Mouse (Mus musculus): ENCODE data around the gene Tmem262. TPM values are rescaled to one million over a fixed set of nuclear protein-coding genes. Genes with fewer than 3 reads are reported as not detected.

Gene Tmem262
- polyA plus RNA-seq, 1 experiment from 2014 or later = not detected

GRCm38 (mm10) chr19:6118677-6119185 lies 38.9 kb downstream of the Tmem262 start:
- WGBS = 3% methylated on average over 8 of the region's 8 CpGs
- H3K27me3 ChIP-seq (ENCODE audit: low read depth, poor library complexity, severe bottlenecking) = no peaks in the 10 kb centered on the region
- peaks cover 40% of the 10 kb centered on the region for H3K4me1 ChIP-seq
- peak overlapping the region; percentile 94 for H3K4me3 ChIP-seq
- DNase-seq (ENCODE audit: low spot score) = no peak
- no peaks in the 10 kb centered on the region for H3K9me3 ChIP-seq (replicated peaks)
- peak overlapping the region; percentile 96 for H3K27ac ChIP-seq
- peaks cover 37% of the 10 kb centered on the region for H3K36me3 ChIP-seq

DNA sequence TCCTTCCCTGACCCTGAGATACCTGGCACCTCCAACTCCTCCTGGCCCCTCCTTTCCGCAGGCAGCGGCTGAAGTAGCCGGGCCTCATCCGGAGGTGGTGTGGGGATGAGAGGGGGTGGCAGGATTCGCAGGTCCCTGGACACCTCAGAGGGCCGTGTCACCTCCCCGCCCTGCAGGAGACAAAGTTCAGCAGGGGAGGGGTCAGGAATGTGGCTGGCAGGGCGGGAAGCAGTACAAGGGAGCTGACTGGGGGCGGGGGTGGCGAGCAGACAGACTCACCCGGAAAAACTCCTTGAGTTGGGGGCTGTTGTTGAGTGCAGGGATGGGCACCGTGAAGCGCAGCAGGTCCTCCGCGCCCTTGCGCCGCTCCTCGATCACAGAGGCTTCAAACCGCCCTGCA lies 41.9 kb downstream of the Tmem262 start:
- peaks cover 37% of the 10 kb centered on the region for H3K4me1 ChIP-seq
- H3K4me3 ChIP-seq = peak overlapping the region; percentile 17; the same call in 1 of the 2 replicates
- H3K27me3 ChIP-seq (ENCODE audit: low read depth, poor library complexity, severe bottlenecking) = no peaks in the 10 kb centered on the region
- H3K9me3 ChIP-seq (replicated peaks) = no peaks in the 10 kb centered on the region
- WGBS = 16% methylated on average over 19 of the region's 19 CpGs
- no peak for DNase-seq (ENCODE audit: low spot score)
- peak overlapping the region; percentile 47; the same call in 1 of the 2 replicates for H3K27ac ChIP-seq
- peaks cover 10% of the 10 kb centered on the region for H3K36me3 ChIP-seq

- Histone ChIP-seq H3K4me1 (peaks cover 30% of the 10 kb centered on the region), H3K9me3 (replicated peaks) (no peaks in the 10 kb centered on the region), H3K27me3 (ENCODE audit: low read depth, poor library complexity, severe bottlenecking) (no peaks in the 10 kb centered on the region), H3K27ac (no peak overlapping the region; the same call in 1 of the 2 replicates), H3K4me3 (no peak overlapping the region), H3K36me3 (0 out of 2 replicates have a peak, but pooled peaks cover 8% of the 10 kb centered on the region)
- DNase-seq (ENCODE audit: low spot score) = no peak
- 55% methylated on average over 8 of the region's 8 CpGs for WGBS
These were observed 43.5 kb downstream of the Tmem262 start for GRCm38 (mm10) chr19:6123330-6123729.

GRCm38 (mm10) chr19:6124898-6125297 lies 45.1 kb downstream of the Tmem262 start:
- H3K9me3 ChIP-seq (replicated peaks) = no peaks in the 10 kb centered on the region
- H3K4me1 ChIP-seq = peaks cover 20% of the 10 kb centered on the region
- H3K27ac ChIP-seq = no peak overlapping the region
- 0 out of 2 replicates have a peak, but pooled peaks cover 8% of the 10 kb centered on the region for H3K36me3 ChIP-seq
- no peaks in the 10 kb centered on the region for H3K27me3 ChIP-seq (ENCODE audit: low read depth, poor library complexity, severe bottlenecking)
- no peak for DNase-seq (ENCODE audit: low spot score)
- no peak overlapping the region for H3K4me3 ChIP-seq
- 80% methylated on average over 2 of the region's 2 CpGs for WGBS

- Histone ChIP-seq H3K4me3 (no peak overlapping the region), H3K9me3 (replicated peaks) (no peaks in the 10 kb centered on the region)
- 20% methylated on average over 4 of the region's 4 CpGs for WGBS
These were observed 46.5 kb downstream of the Tmem262 start for GRCm38 (mm10) chr19:6126289-6126688.

DNA sequence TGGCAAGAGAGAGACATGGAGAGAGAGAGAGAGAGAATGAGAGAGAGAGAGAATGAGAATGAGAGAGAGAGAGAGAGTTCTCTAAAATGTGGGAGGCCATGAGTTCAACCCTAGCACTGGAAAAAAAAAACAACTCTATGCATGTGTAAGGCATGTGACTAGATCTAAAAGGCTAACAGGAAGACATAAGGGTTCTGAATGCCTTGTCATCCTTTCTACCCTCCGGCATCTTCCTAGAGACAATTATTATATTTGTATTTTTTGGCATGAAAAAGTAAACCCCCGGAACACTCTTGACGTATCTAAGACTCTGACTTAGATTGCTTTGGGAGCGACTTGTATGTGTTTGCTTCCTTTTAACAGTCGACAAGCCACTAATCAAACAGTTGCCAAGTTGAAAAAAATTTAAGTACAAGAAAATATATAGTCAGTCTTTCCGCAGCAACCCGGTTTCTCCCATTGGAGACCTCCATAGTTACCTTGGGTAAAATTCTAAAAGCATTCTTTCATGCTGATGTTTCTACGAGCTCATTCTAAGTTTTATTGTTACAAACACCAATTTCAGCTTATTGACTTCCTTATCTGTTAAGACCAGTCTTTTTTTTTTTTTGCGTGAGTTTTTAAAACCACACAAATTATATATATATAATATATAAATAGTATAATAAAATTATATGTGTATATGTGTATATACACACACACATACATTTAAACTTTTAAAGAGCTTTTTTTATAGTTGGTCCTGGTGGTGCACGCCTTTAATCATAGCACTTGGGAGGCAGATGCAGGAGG lies 47.2 kb downstream of the Tmem262 start:
- Histone ChIP-seq H3K4me3 (peak overlapping the region; percentile 66), H3K27me3 (ENCODE audit: low read depth, poor library complexity, severe bottlenecking) (no peaks in the 10 kb centered on the region), H3K9me3 (replicated peaks) (no peaks in the 10 kb centered on the region), H3K27ac (peak overlapping the region; percentile 90), H3K36me3 (0 out of 2 replicates have a peak, but pooled peaks cover 3% of the 10 kb centered on the region), H3K4me1 (peaks cover 11% of the 10 kb centered on the region)
- 74% methylated on average over 10 of the region's 10 CpGs for WGBS
- DNase-seq (ENCODE audit: low spot score) = no peak

More at GRCm38 (mm10) chr19:6126289-6126688, 46.5 kb downstream of the Tmem262 start:
- peaks cover 18% of the 10 kb centered on the region for H3K4me1 ChIP-seq
- DNase-seq (ENCODE audit: low spot score) = peak; percentile 45
- H3K27ac ChIP-seq = no peak overlapping the region
- H3K36me3 ChIP-seq = 0 out of 2 replicates have a peak, but pooled peaks cover 5% of the 10 kb centered on the region
- H3K27me3 ChIP-seq (ENCODE audit: low read depth, poor library complexity, severe bottlenecking) = no peaks in the 10 kb centered on the region

DNA sequence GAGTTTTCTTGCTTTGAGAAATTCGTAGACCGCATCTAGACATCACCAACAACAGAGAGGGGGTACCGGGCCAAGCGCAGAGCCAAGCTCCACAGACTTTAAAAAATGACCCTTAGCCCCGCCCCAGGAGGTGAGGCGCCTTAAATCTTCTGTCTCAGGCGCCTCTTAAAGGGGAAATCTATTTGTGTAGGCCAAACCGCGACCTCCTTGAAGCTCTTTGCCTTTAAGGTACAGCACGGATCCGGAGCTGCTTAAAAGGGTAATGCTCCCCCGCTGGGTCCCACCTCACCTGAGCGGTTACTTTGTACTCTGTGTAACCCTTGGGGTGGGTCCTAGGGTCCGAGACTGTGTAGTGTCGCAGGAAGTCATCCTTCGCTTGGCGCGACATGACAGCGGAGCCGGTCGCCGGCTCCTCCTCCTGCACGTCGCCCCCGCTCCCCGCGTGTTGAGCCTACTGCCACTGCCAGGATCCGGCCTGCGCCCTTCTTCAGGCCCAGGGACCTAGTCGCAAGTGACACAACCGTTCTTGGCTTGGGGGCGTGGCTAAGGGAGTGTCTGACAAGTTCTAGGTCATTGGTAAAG lies 48.0 kb downstream of the Tmem262 start, which contains the start of gene Snx15:
Snx15 (minus strand) TSS at position 545 of the 582 bp plus-strand sequence.
- peak; percentile 92 for DNase-seq (ENCODE audit: low spot score)
- WGBS = under 1% methylated on average over 32 of the region's 32 CpGs
- H3K9me3 ChIP-seq (replicated peaks) = no peaks in the 10 kb centered on the region
- no peaks in the 10 kb centered on the region for H3K27me3 ChIP-seq (ENCODE audit: low read depth, poor library complexity, severe bottlenecking)
- peak within 1 kb of the TSS; percentile 66 for H3K4me3 ChIP-seq
- peak within 1 kb of the TSS; percentile 90 for H3K27ac ChIP-seq
- peaks cover 10% of the 10 kb centered on the region; the same call in 1 of the 2 replicates for H3K4me1 ChIP-seq
- H3K36me3 ChIP-seq = 0 out of 2 replicates have a peak, but pooled peaks cover 3% of the 10 kb centered on the region

Small RNA genes within 50 kb of the gene (microRNA-seq; reads per million reads assigned to microRNA genes)
- not detected for gene Mir6988

Other genes with a start within 250 kb of the Tmem262 start
- gene Frmd8, start 204.8 kb upstream of the Tmem262 start, polyA plus RNA-seq (2016; fragmentation: Nextera tagmentation; extraction: Ambion mirVana) = 43.5 and 48.7 TPM in 2 replicates
- 1.8 TPM in 2 replicates for gene Slc25a45, start 202.2 kb upstream of the Tmem262 start, polyA plus RNA-seq (2016; fragmentation: Nextera tagmentation; extraction: Ambion mirVana)
- 5.2 and 5.9 TPM in 2 replicates for gene Tigd3, start 185.9 kb upstream of the Tmem262 start, polyA plus RNA-seq (2016; fragmentation: Nextera tagmentation; extraction: Ambion mirVana)
- 223 and 240 TPM in 2 replicates for gene Dpf2, start 167.0 kb upstream of the Tmem262 start, polyA plus RNA-seq (2016; fragmentation: Nextera tagmentation; extraction: Ambion mirVana)
- 1.3 and 1.7 TPM in 2 replicates for gene Cdc42ep2, start 155.2 kb upstream of the Tmem262 start, polyA plus RNA-seq (2016; fragmentation: Nextera tagmentation; extraction: Ambion mirVana)
- gene Pola2, start 115.8 kb upstream of the Tmem262 start, polyA plus RNA-seq (2016; fragmentation: Nextera tagmentation; extraction: Ambion mirVana) = 125 and 130 TPM in 2 replicates
- gene Slc22a20, start 93.9 kb upstream of the Tmem262 start, polyA plus RNA-seq (2016; fragmentation: Nextera tagmentation; extraction: Ambion mirVana) = not detected in 2 replicates
- gene Capn1, start 64.1 kb upstream of the Tmem262 start, polyA plus RNA-seq (2016; fragmentation: Nextera tagmentation; extraction: Ambion mirVana) = 2.0 and 2.4 TPM in 2 replicates
- gene Syvn1, start 33.5 kb upstream of the Tmem262 start, polyA plus RNA-seq (2016; fragmentation: Nextera tagmentation; extraction: Ambion mirVana) = 36.9 and 38.6 TPM in 2 replicates
- gene Mrpl49, start 22.2 kb upstream of the Tmem262 start, polyA plus RNA-seq (2016; fragmentation: Nextera tagmentation; extraction: Ambion mirVana) = 90.3 and 91.4 TPM in 2 replicates
- gene Fau, start 22.2 kb upstream of the Tmem262 start, polyA plus RNA-seq (2016; fragmentation: Nextera tagmentation; extraction: Ambion mirVana) = 820 and 955 TPM in 2 replicates
- gene Znhit2, start 18.8 kb upstream of the Tmem262 start, polyA plus RNA-seq (2016; fragmentation: Nextera tagmentation; extraction: Ambion mirVana) = 35.2 and 36.1 TPM in 2 replicates
- 24.4 and 28.8 TPM in 2 replicates for gene Tm7sf2, start 11.7 kb upstream of the Tmem262 start, polyA plus RNA-seq (2016; fragmentation: Nextera tagmentation; extraction: Ambion mirVana)
- 62.1 and 75.7 TPM in 2 replicates for gene Vps51, start 2.8 kb upstream of the Tmem262 start, polyA plus RNA-seq (2016; fragmentation: Nextera tagmentation; extraction: Ambion mirVana)
- 1.3 and 1.6 TPM in 2 replicates for gene Gm28374, start 2.2 kb downstream of the Tmem262 start, polyA plus RNA-seq (2016; fragmentation: Nextera tagmentation; extraction: Ambion mirVana)
- gene Zfpl1, start 4.9 kb downstream of the Tmem262 start, polyA plus RNA-seq (2016; fragmentation: Nextera tagmentation; extraction: Ambion mirVana) = 74.3 and 85.4 TPM in 2 replicates
- 70.6 and 76.4 TPM in 2 replicates for gene Cdca5, start 5.0 kb downstream of the Tmem262 start, polyA plus RNA-seq (2016; fragmentation: Nextera tagmentation; extraction: Ambion mirVana)
- gene AC131692.1, start 14.4 kb downstream of the Tmem262 start, polyA plus RNA-seq (2016; fragmentation: Nextera tagmentation; extraction: Ambion mirVana) = 0.56 and 0.89 TPM in 2 replicates
- 0.54 and 0.75 TPM in 2 replicates for gene Naaladl1, start 25.7 kb downstream of the Tmem262 start, polyA plus RNA-seq (2016; fragmentation: Nextera tagmentation; extraction: Ambion mirVana)
- 65.4 and 73.3 TPM in 2 replicates for gene Sac3d1, start 38.6 kb downstream of the Tmem262 start, polyA plus RNA-seq (2016; fragmentation: Nextera tagmentation; extraction: Ambion mirVana)
- 25.7 and 28.7 TPM in 2 replicates for gene Snx15, start 48.3 kb downstream of the Tmem262 start, polyA plus RNA-seq (2016; fragmentation: Nextera tagmentation; extraction: Ambion mirVana)
- gene Batf2, start 61.0 kb downstream of the Tmem262 start, polyA plus RNA-seq (2016; fragmentation: Nextera tagmentation; extraction: Ambion mirVana) = not detected in 2 replicates
- 97.0 and 112 TPM in 2 replicates for gene Arl2, start 61.5 kb downstream of the Tmem262 start, polyA plus RNA-seq (2016; fragmentation: Nextera tagmentation; extraction: Ambion mirVana)
- not detected in 2 replicates for gene Majin, start 104.4 kb downstream of the Tmem262 start, polyA plus RNA-seq (2016; fragmentation: Nextera tagmentation; extraction: Ambion mirVana)
- 0.97 and 2.1 TPM in 2 replicates for gene Gpha2, start 146.3 kb downstream of the Tmem262 start, polyA plus RNA-seq (2016; fragmentation: Nextera tagmentation; extraction: Ambion mirVana)
- 16.6 and 17.2 TPM in 2 replicates for gene Ppp2r5b, start 155.8 kb downstream of the Tmem262 start, polyA plus RNA-seq (2016; fragmentation: Nextera tagmentation; extraction: Ambion mirVana)
- gene Atg2a, start 161.6 kb downstream of the Tmem262 start, polyA plus RNA-seq (2016; fragmentation: Nextera tagmentation; extraction: Ambion mirVana) = 11.4 and 13.0 TPM in 2 replicates
- 72.5 and 74.9 TPM in 2 replicates for gene Ehd1, start 196.7 kb downstream of the Tmem262 start, polyA plus RNA-seq (2016; fragmentation: Nextera tagmentation; extraction: Ambion mirVana)
- gene Cdc42bpg, start 226.4 kb downstream of the Tmem262 start, polyA plus RNA-seq (2016; fragmentation: Nextera tagmentation; extraction: Ambion mirVana) = 0.15 and 0.38 TPM in 2 replicates